Mouse (Mus musculus) CH12.LX (cell line): Measurements from ENCODE around the gene Cybc1.

ENCODE experiments used
- CTCF ChIP-seq, 2 experiments: IDR thresholded peaks in 1 of 2; conservative IDR thresholded peaks in 1 of 2; 2 replicates each; pipeline ENCODE4 v1.5.1; 2011 to 2012; ENCODE audit warnings: low read depth in 2 of 2, low read length in 2 of 2, improper control_type of control experiment in 1 of 2, inconsistent platforms in 1 of 2, mild to moderate bottlenecking in 1 of 2, moderate library complexity in 1 of 2
- TBP ChIP-seq: conservative IDR thresholded peaks from 2 replicates; pipeline ENCODE4 v1.6.1; 2011; ENCODE audit warnings: low read depth, low read length, improper control_type of control experiment

DNA sequence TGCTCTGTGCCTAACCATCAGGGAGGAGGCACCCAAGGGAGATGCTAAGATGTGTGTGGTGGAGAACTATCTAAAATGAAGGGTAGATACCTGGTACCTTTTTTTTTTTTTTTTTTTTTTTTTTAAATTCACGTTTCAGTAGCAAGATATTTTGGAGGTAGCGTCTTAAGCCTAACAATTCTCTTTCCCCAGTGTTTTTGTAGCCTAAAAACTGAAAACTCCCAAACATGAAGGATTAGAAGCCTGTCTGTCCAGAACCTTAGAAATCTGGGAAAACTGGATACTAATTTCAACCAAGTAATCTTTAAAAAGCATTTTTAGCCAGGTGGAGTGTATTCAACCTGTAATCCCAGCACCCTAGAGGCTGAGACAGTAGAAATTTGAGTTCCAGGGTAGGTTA lies 32.0 kb upstream of the Cybc1 start:
- TF ChIP-seq CTCF (conservative IDR thresholded peaks at IDR 0.05 in 1 of 2, IDR thresholded peaks at IDR 0.05 in 1 of 2; ENCODE audit: low read depth in 2 of 2, low read length in 2 of 2) (no peak), TBP (no peak)
